Mouse (Mus musculus): ENCODE results near the gene Aak1. TPM values are rescaled to one million over a fixed set of nuclear protein-coding genes. Genes with fewer than 3 reads are reported as not detected.
A peak's percentile ranks its signal among the peaks of the same experiment; 100 is the strongest.

Gene Aak1
- 22.7 and 29.3 TPM in 2 replicates for total RNA-seq (2017)

- ATAC-seq (ENCODE audit: extremely low read depth, insufficient number of reproducible peaks, low FRiP score, poor library complexity, severe bottlenecking) = peak; percentile 72
Measured at GRCm38 (mm10) chr6:86848915-86849644, at the start of gene Aak1. Aak1 (plus strand) TSS chr6:86849517.

GRCm38 (mm10) chr6:86800467-86800866, 48.9 kb upstream of the Aak1 start:
- no peak for ATAC-seq (ENCODE audit: extremely low read depth, insufficient number of reproducible peaks, low FRiP score, poor library complexity, severe bottlenecking)

GRCm38 (mm10) chr6:86801431-86801830, 47.9 kb upstream of the Aak1 start:
- ATAC-seq (ENCODE audit: extremely low read depth, insufficient number of reproducible peaks, low FRiP score, poor library complexity, severe bottlenecking) = no peak

- ATAC-seq (ENCODE audit: extremely low read depth, insufficient number of reproducible peaks, low FRiP score, poor library complexity, severe bottlenecking) = no peak
Measured at GRCm38 (mm10) chr6:86804646-86805045, 44.7 kb upstream of the Aak1 start.

- peak; percentile 73 for ATAC-seq (ENCODE audit: extremely low read depth, insufficient number of reproducible peaks, low FRiP score, poor library complexity, severe bottlenecking)
Measured at GRCm38 (mm10) chr6:86806455-86807086, 42.7 kb upstream of the Aak1 start.

GRCm38 (mm10) chr6:86812919-86813318, 36.4 kb upstream of the Aak1 start:
- ATAC-seq (ENCODE audit: extremely low read depth, insufficient number of reproducible peaks, low FRiP score, poor library complexity, severe bottlenecking) = no peak

GRCm38 (mm10) chr6:86813341-86813740, 36.0 kb upstream of the Aak1 start:
- ATAC-seq (ENCODE audit: extremely low read depth, insufficient number of reproducible peaks, low FRiP score, poor library complexity, severe bottlenecking) = no peak

GRCm38 (mm10) chr6:86814926-86815325, 34.4 kb upstream of the Aak1 start:
- no peak for ATAC-seq (ENCODE audit: extremely low read depth, insufficient number of reproducible peaks, low FRiP score, poor library complexity, severe bottlenecking)

- no peak for ATAC-seq (ENCODE audit: extremely low read depth, insufficient number of reproducible peaks, low FRiP score, poor library complexity, severe bottlenecking)
Measured at GRCm38 (mm10) chr6:86815436-86815835, 33.9 kb upstream of the Aak1 start.

GRCm38 (mm10) chr6:86816586-86816985, 32.7 kb upstream of the Aak1 start:
- ATAC-seq (ENCODE audit: extremely low read depth, insufficient number of reproducible peaks, low FRiP score, poor library complexity, severe bottlenecking) = no peak

- ATAC-seq (ENCODE audit: extremely low read depth, insufficient number of reproducible peaks, low FRiP score, poor library complexity, severe bottlenecking) = no peak
Measured at GRCm38 (mm10) chr6:86818914-86819313, 30.4 kb upstream of the Aak1 start.

GRCm38 (mm10) chr6:86819926-86820325, 29.4 kb upstream of the Aak1 start:
- ATAC-seq (ENCODE audit: extremely low read depth, insufficient number of reproducible peaks, low FRiP score, poor library complexity, severe bottlenecking) = no peak

GRCm38 (mm10) chr6:86820690-86821089, 28.6 kb upstream of the Aak1 start:
- peak; percentile 16; the same call in 1 of the 2 replicates for ATAC-seq (ENCODE audit: extremely low read depth, insufficient number of reproducible peaks, low FRiP score, poor library complexity, severe bottlenecking)

GRCm38 (mm10) chr6:86822285-86823050, 26.8 kb upstream of the Aak1 start:
- peak; percentile 31; the same call in 1 of the 2 replicates for ATAC-seq (ENCODE audit: extremely low read depth, insufficient number of reproducible peaks, low FRiP score, poor library complexity, severe bottlenecking)

- no peak for ATAC-seq (ENCODE audit: extremely low read depth, insufficient number of reproducible peaks, low FRiP score, poor library complexity, severe bottlenecking)
Measured at GRCm38 (mm10) chr6:86823051-86823431, 26.3 kb upstream of the Aak1 start.

GRCm38 (mm10) chr6:86823824-86824223, 25.5 kb upstream of the Aak1 start:
- ATAC-seq (ENCODE audit: extremely low read depth, insufficient number of reproducible peaks, low FRiP score, poor library complexity, severe bottlenecking) = no peak

GRCm38 (mm10) chr6:86824401-86824800, 24.9 kb upstream of the Aak1 start:
- ATAC-seq (ENCODE audit: extremely low read depth, insufficient number of reproducible peaks, low FRiP score, poor library complexity, severe bottlenecking) = no peak

GRCm38 (mm10) chr6:86827432-86827831, 21.9 kb upstream of the Aak1 start:
- ATAC-seq (ENCODE audit: extremely low read depth, insufficient number of reproducible peaks, low FRiP score, poor library complexity, severe bottlenecking) = 0 out of 2 replicates have a peak, but pooled peaks have one; percentile 33

GRCm38 (mm10) chr6:86829768-86830167, 19.5 kb upstream of the Aak1 start:
- no peak for ATAC-seq (ENCODE audit: extremely low read depth, insufficient number of reproducible peaks, low FRiP score, poor library complexity, severe bottlenecking)

All from neutrophil, adult 5-6 weeks (primary cell).